Mouse (Mus musculus) A20 (cell line): Measurements from ENCODE around the gene Rasgef1b.

Experiments used
- DNase-seq: peaks from one replicate; pipeline ENCODE4 v3.0.0-alpha.2; 2011; ENCODE audit warnings: low read depth, low spot score

Gene Rasgef1b

GRCm38 (mm10) chr5:99402784-99403183 lies 326.1 kb downstream of the Rasgef1b start:
- DNase-seq, result no peak

GRCm38 (mm10) chr5:99402297-99402696 lies 326.6 kb downstream of the Rasgef1b start:
- no peak for DNase-seq

- no peak for DNase-seq
Observed at GRCm38 (mm10) chr5:99399855-99400626, 328.8 kb downstream of the Rasgef1b start.

GRCm38 (mm10) chr5:99398472-99399070 lies 330.3 kb downstream of the Rasgef1b start:
- DNase-seq, result no peak

GRCm38 (mm10) chr5:99394578-99394977 lies 334.3 kb downstream of the Rasgef1b start:
- no peak for DNase-seq

- no peak for DNase-seq
Observed at GRCm38 (mm10) chr5:99391525-99391924, 337.3 kb downstream of the Rasgef1b start.

GRCm38 (mm10) chr5:99390776-99391175 lies 338.1 kb downstream of the Rasgef1b start:
- no peak for DNase-seq

GRCm38 (mm10) chr5:99390314-99390713 lies 338.6 kb downstream of the Rasgef1b start:
- DNase-seq, result no peak

- DNase-seq, result no peak
Observed at GRCm38 (mm10) chr5:99388585-99389250, 340.1 kb downstream of the Rasgef1b start.

- no peak for DNase-seq
Observed at GRCm38 (mm10) chr5:99388131-99388530, 340.7 kb downstream of the Rasgef1b start.

GRCm38 (mm10) chr5:99387185-99387981 lies 341.5 kb downstream of the Rasgef1b start:
- no peak for DNase-seq

- DNase-seq, result no peak
Observed at GRCm38 (mm10) chr5:99386246-99386845, 342.5 kb downstream of the Rasgef1b start.

- DNase-seq, result no peak
Observed at GRCm38 (mm10) chr5:99385737-99386136, 343.1 kb downstream of the Rasgef1b start.

GRCm38 (mm10) chr5:99385090-99385489 lies 343.8 kb downstream of the Rasgef1b start:
- DNase-seq, result no peak

- DNase-seq, result no peak
Observed at GRCm38 (mm10) chr5:99383783-99384281, 345.0 kb downstream of the Rasgef1b start.

GRCm38 (mm10) chr5:99382786-99383185 lies 346.1 kb downstream of the Rasgef1b start:
- DNase-seq, result no peak

GRCm38 (mm10) chr5:99381639-99382038 lies 347.2 kb downstream of the Rasgef1b start:
- DNase-seq, result no peak

GRCm38 (mm10) chr5:99380882-99381281 lies 348.0 kb downstream of the Rasgef1b start:
- no peak for DNase-seq

GRCm38 (mm10) chr5:99380166-99380565 lies 348.7 kb downstream of the Rasgef1b start:
- DNase-seq, result no peak

- no peak for DNase-seq
Observed at GRCm38 (mm10) chr5:99378437-99379226, 350.2 kb downstream of the Rasgef1b start.
